Mouse (Mus musculus): ENCODE measurements at regions not wholly inside any gene's neighbourhood (a gene's known extent, or its start where the extent isn't known, plus 50 kb on each side); places are given as distances from the start of the nearest gene placed in this dataset.
A peak's percentile ranks its signal among the peaks of the same experiment; 100 is the strongest.

- peak; percentile 31 for DNase-seq (ENCODE audit: extremely low read depth, low read depth)
Measured at GRCm38 (mm10) chr16:93193263-93193662, 367.3 kb upstream of the Runx1 start.

GRCm38 (mm10) chr16:93192651-93193173, 366.8 kb upstream of the Runx1 start:
- peak; percentile 18 for DNase-seq (ENCODE audit: extremely low read depth, low read depth)

GRCm38 (mm10) chr16:93191174-93191573, 365.2 kb upstream of the Runx1 start:
- peak; percentile 30 for DNase-seq (ENCODE audit: extremely low read depth, low read depth)

GRCm38 (mm10) chr16:93190301-93190700, 364.4 kb upstream of the Runx1 start:
- no peak for DNase-seq (ENCODE audit: extremely low read depth, low read depth)

- no peak for DNase-seq (ENCODE audit: extremely low read depth, low read depth)
Measured at GRCm38 (mm10) chr16:93189875-93190274, 363.9 kb upstream of the Runx1 start.

GRCm38 (mm10) chr16:93189412-93189811, 363.5 kb upstream of the Runx1 start:
- DNase-seq (ENCODE audit: extremely low read depth, low read depth): no peak

GRCm38 (mm10) chr16:93186554-93186953, 360.6 kb upstream of the Runx1 start:
- DNase-seq (ENCODE audit: extremely low read depth, low read depth): no peak

GRCm38 (mm10) chr16:93182656-93183055, 356.7 kb upstream of the Runx1 start:
- DNase-seq (ENCODE audit: extremely low read depth, low read depth): no peak

GRCm38 (mm10) chr16:93181497-93181896, 355.5 kb upstream of the Runx1 start:
- DNase-seq (ENCODE audit: extremely low read depth, low read depth): no peak

- DNase-seq (ENCODE audit: extremely low read depth, low read depth): peak; percentile 60
Measured at GRCm38 (mm10) chr16:93180213-93180612, 354.3 kb upstream of the Runx1 start.

GRCm38 (mm10) chr16:93166667-93167066, 340.7 kb upstream of the Runx1 start:
- DNase-seq (ENCODE audit: extremely low read depth, low read depth): no peak

GRCm38 (mm10) chr16:93158526-93159226, 332.7 kb upstream of the Runx1 start:
- DNase-seq (ENCODE audit: extremely low read depth, low read depth): no peak

GRCm38 (mm10) chr16:93153545-93154329, 327.8 kb upstream of the Runx1 start:
- no peak for DNase-seq (ENCODE audit: extremely low read depth, low read depth)

- peak; percentile 89 for DNase-seq (ENCODE audit: extremely low read depth, low read depth)
Measured at GRCm38 (mm10) chr16:93152765-93153489, 327.0 kb upstream of the Runx1 start.

GRCm38 (mm10) chr16:93152057-93152456, 326.1 kb upstream of the Runx1 start:
- DNase-seq (ENCODE audit: extremely low read depth, low read depth): no peak

- no peak for DNase-seq (ENCODE audit: extremely low read depth, low read depth)
Measured at GRCm38 (mm10) chr16:93151652-93152051, 325.7 kb upstream of the Runx1 start.

GRCm38 (mm10) chr16:93150451-93150850, 324.5 kb upstream of the Runx1 start:
- DNase-seq (ENCODE audit: extremely low read depth, low read depth): no peak

- DNase-seq (ENCODE audit: extremely low read depth, low read depth): peak; percentile 98
Measured at GRCm38 (mm10) chr16:93147525-93148222, 321.7 kb upstream of the Runx1 start.

GRCm38 (mm10) chr16:93146812-93147211, 320.9 kb upstream of the Runx1 start:
- no peak for DNase-seq (ENCODE audit: extremely low read depth, low read depth)

- DNase-seq (ENCODE audit: extremely low read depth, low read depth): no peak
Measured at GRCm38 (mm10) chr16:93145617-93146016, 319.7 kb upstream of the Runx1 start.

- DNase-seq (ENCODE audit: extremely low read depth, low read depth): no peak
Measured at GRCm38 (mm10) chr16:93144033-93144432, 318.1 kb upstream of the Runx1 start.

All from MEL-GATA-1-ER (cell line).